Mouse (Mus musculus) limb, embryonic 15.5 days (tissue): Measurements from ENCODE around the gene Prph. TPM values are rescaled to one million over a fixed set of nuclear protein-coding genes. Genes with fewer than 3 reads are reported as not detected.
"Not testable (repeated sequence)": the region's sequence is repeated elsewhere in the genome, so short reads cannot be mapped to it uniquely, and the experiment has no call there.

Source experiments
- ATAC-seq: fragments of 200-750 bp; cut with Nextera tagmentation; 2 replicates; pipeline ENCODE4 v1.8.0; 2017; ENCODE audit warnings: low read depth, moderate TSS enrichment; ENCODE audit not compliant: insufficient number of reproducible peaks, low FRiP score, low TSS enrichment
- H3K27ac ChIP-seq: fragments of 300-500 bp; sonication (generic); 2 replicates; pipeline ENCODE4 v1.5.1; 2015; ENCODE audit warnings: moderate library complexity, mild to moderate bottlenecking, inconsistent platforms
- H3K27me3 ChIP-seq: fragments of 300-500 bp; sonication (generic); 2 replicates; pipeline ENCODE4 v1.6.1; 2015; ENCODE audit warnings: inconsistent platforms
- H3K36me3 ChIP-seq: fragments of 300-500 bp; sonication (generic); 2 replicates; pipeline ENCODE4 v1.6.1; 2015; ENCODE audit warnings: inconsistent platforms
- H3K4me1 ChIP-seq: fragments of 300-500 bp; sonication (generic); 2 replicates; pipeline ENCODE4 v1.6.1; 2015; ENCODE audit warnings: inconsistent platforms
- H3K4me2 ChIP-seq: fragments of 300-500 bp; sonication (generic); 2 replicates; pipeline ENCODE4 v1.6.1; 2015; ENCODE audit warnings: mild to moderate bottlenecking, inconsistent platforms
- H3K4me3 ChIP-seq: fragments of 300-500 bp; sonication (generic); 2 replicates; pipeline ENCODE4 v1.5.1; 2015; ENCODE audit warnings: mild to moderate bottlenecking, inconsistent platforms
- H3K9ac ChIP-seq: fragments of 300-500 bp; sonication (generic); 2 replicates; pipeline ENCODE4 v1.6.1; 2015; ENCODE audit warnings: inconsistent platforms
- H3K9me3 ChIP-seq: fragments of 300-500 bp; sonication (generic); 2 replicates; pipeline ENCODE4 v1.6.1; 2016; ENCODE audit warnings: inconsistent platforms
- WGBS: fragments of 180-500 bp; shearing (Covaris S2); methylation state at CpG from one replicate; pipeline ENCODE4 v1.1.7; 2015; 5-methylcytosine and 5-hydroxymethylcytosine counted together
- polyA plus RNA-seq: library from polyadenylated mRNA; unstranded; fragments of >200 nt; fragmentation: Nextera tagmentation; extraction: Ambion mirVana; gene quantifications from 2 replicates; pipeline ENCODE4 v1.2.1, GENCODE M21; 2015

The Prph gene
- polyA plus RNA-seq, 1 experiment from 2014 or later = 2.4 TPM

DNA sequence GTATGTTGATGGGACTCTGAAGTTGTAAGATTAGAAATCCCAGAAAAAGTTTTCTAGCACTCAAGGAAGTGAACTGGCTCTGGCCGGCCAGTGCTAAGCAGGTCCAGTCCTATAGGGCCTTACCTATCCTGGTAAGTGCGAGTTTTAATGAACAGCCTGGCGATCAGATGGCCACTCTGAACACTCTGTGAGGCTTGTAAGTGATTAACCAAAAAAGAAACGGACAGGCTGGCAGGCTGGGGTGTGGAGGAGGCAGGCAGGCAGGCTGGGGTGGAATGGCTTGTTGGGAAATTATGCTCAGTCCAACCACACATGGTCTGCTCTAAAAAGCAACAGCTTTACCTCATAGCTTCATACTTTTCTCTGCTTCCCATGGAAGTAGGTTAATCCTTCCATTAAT, 19.5 kb upstream of the Prph start:
- ATAC-seq = no peak
- H3K4me3 ChIP-seq = no peak overlapping the region
- no peak overlapping the region for H3K4me2 ChIP-seq
- H3K36me3 ChIP-seq = peaks cover 32% of the 10 kb centered on the region
- no peak overlapping the region for H3K27ac ChIP-seq
- H3K27me3 ChIP-seq = no peaks in the 10 kb centered on the region
- WGBS = 78% methylated on average over 4 of the region's 4 CpGs
- H3K4me1 ChIP-seq = peaks cover 27% of the 10 kb centered on the region
- H3K9ac ChIP-seq = no peak overlapping the region
- H3K9me3 ChIP-seq = no peaks in the 10 kb centered on the region

DNA sequence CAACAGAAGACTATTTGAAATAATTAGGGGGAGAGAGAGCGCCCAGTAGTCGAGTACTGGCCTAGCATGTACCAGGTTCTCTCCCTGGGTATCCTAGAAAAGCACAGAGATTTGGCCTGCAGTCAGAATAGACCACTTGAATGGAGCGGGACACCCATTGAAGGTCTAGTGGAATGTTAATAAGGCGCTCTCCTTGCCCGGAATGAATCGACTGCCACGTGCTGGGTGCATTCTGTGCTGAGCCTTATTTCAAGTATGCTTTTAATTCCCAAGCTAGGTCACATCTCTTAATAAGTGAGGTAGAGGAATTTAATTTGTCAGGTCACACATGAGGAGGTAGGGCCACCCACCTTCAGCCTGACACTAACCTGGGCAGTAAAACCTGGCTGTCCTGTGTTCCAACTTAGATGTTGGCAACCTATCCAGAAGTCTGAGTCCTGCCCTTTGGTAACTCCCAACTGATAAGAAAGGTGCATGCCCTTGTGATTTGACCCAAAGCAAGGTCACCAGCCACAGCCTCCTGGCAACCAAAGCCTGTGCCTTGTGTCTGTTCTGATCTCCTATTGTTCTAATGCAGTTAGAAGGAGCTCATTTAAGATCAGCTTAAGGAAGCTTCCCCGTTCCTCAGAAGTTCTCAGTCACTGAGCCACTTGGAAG, 18.6 kb upstream of the Prph start:
- Histone ChIP-seq H3K9ac (no peak overlapping the region), H3K4me3 (no peak overlapping the region), H3K36me3 (peaks cover 32% of the 10 kb centered on the region), H3K4me2 (no peak overlapping the region), H3K4me1 (peaks cover 33% of the 10 kb centered on the region), H3K27me3 (no peaks in the 10 kb centered on the region), H3K27ac (no peak overlapping the region), H3K9me3 (no peaks in the 10 kb centered on the region)
- 91% methylated on average over 8 of the region's 8 CpGs for WGBS
- ATAC-seq = no peak

DNA sequence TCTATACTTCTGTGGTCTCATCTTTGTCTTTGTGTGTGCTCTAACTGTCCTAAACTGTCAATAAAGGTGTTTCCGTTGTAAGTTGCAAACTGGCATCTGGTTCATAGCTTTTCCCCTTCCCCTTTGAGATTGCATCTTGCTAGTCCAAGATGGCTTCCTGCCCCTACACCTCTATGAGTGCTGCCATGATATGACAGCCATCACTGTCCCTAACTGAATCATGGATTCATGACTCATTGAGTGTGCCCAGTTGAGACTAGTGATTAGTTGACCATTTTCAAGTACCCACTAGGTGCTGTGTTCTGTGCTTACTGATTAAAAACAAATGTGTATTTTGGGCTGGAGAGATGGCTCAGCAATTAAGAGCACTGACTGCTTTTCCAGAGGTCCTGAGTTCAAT, 16.9 kb upstream of the Prph start:
- Histone ChIP-seq H3K27me3 (no peaks in the 10 kb centered on the region), H3K27ac (no peak overlapping the region), H3K4me1 (peaks cover 23% of the 10 kb centered on the region), H3K4me3 (no peak overlapping the region), H3K4me2 (no peak overlapping the region), H3K9me3 (no peaks in the 10 kb centered on the region), H3K36me3 (peaks cover 32% of the 10 kb centered on the region), H3K9ac (no peak overlapping the region)
- WGBS = 93% methylated on average over 1 of the region's 1 CpGs
- ATAC-seq = no peak

DNA sequence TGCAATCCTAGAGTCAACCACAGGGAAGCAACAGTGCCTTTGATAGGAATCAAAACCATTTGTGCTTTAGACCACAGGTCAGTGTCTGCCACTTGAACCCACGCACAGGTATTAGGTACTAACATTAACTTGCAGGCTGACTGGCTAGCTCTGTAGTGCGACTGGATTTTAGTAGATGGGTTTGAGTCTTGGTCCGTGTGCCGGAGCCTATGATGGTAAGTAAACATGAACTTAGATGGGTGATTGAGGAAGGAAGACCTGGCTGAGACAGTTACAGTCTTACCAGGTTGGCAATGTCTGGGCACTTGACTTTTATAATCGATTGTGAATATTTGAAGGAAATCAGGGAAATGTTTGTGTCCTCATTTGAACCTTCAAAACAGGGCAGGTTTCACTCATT, 16.2 kb upstream of the Prph start:
- peaks cover 32% of the 10 kb centered on the region for H3K36me3 ChIP-seq
- no peaks in the 10 kb centered on the region for H3K27me3 ChIP-seq
- no peak overlapping the region for H3K4me2 ChIP-seq
- no peak overlapping the region for H3K4me3 ChIP-seq
- 90% methylated on average over 5 of the region's 5 CpGs for WGBS
- peaks cover 17% of the 10 kb centered on the region for H3K4me1 ChIP-seq
- H3K9ac ChIP-seq = no peak overlapping the region
- no peak overlapping the region for H3K27ac ChIP-seq
- no peaks in the 10 kb centered on the region for H3K9me3 ChIP-seq
- ATAC-seq = no peak

DNA sequence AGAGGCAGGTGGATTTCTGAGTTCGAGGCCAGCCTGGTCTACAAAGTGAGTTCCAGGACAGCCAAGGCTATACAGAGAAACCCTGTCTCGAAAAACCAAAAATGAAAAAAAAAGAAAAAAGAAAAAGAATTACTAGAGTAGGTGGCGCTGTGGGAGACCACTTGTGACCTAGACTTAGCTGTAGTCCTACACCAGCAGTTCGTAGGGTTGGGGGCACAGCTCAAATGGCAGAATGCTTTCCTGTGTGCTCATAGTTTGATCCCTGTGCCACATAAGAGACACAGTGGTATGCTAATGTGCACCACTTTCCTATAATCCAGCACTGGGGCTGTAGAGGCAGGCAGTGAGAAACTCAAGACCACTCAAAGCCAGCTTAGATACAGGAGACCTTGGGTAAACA, 15.7 kb upstream of the Prph start:
- Histone ChIP-seq H3K4me2 (no peak overlapping the region), H3K27me3 (no peaks in the 10 kb centered on the region), H3K4me3 (no peak overlapping the region), H3K36me3 (peaks cover 32% of the 10 kb centered on the region), H3K9me3 (no peaks in the 10 kb centered on the region), H3K27ac (no peak overlapping the region), H3K9ac (no peak overlapping the region), H3K4me1 (peaks cover 17% of the 10 kb centered on the region)
- 79% methylated on average over 4 of the region's 4 CpGs for WGBS
- ATAC-seq = no peak

DNA sequence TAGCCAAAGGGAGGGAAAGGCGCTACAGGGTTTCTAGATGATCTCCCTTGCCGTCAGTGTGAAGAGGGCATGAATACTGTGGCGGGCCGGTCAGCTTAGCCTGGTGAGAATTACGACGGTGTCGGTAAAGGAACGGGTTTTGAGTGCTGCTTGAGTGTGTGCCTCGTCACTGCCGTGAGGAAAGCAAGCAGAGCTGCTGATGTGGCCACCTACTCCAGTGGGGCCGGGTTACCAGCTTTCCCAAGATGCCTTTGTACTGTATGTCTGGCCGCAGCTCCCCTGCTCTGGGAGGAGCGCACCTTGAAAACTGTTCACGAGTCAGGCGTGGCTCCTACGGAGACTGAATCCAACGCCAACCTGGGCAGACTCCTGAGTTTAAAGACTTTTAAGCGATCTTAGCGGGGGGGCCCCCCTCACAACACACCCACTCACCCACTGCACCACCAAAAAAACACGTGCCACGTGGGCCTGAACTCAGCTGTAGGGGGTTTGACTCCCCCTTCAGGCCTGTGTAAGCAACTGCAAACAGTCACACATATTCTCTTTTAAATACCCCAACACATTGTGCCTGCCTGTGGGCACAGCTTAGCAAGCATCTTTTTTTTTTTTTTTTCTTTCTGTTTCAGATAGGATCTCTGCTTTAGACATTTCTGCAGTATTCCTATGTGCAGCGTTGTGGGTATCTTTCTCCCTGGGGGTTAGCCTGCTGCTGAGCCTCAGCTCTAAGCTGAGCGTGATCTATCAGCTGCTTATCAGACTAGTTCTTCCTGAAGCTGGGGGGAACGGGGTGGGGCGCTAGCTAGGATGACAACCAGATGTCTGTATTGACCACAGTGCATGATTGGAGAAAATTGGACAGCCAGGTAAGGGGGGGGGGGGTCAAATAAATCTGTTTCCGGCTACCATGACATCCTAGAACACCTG, 14.7 kb upstream of the Prph start:
- peaks cover 23% of the 10 kb centered on the region for H3K36me3 ChIP-seq
- H3K27me3 ChIP-seq = no peaks in the 10 kb centered on the region
- H3K4me2 ChIP-seq = no peak overlapping the region
- no peak overlapping the region for H3K9ac ChIP-seq
- 58% methylated on average over 26 of the region's 26 CpGs for WGBS
- no peaks in the 10 kb centered on the region for H3K9me3 ChIP-seq
- no peak overlapping the region for H3K27ac ChIP-seq
- H3K4me3 ChIP-seq = no peak overlapping the region
- H3K4me1 ChIP-seq = peaks cover 17% of the 10 kb centered on the region
- no peak for ATAC-seq

DNA sequence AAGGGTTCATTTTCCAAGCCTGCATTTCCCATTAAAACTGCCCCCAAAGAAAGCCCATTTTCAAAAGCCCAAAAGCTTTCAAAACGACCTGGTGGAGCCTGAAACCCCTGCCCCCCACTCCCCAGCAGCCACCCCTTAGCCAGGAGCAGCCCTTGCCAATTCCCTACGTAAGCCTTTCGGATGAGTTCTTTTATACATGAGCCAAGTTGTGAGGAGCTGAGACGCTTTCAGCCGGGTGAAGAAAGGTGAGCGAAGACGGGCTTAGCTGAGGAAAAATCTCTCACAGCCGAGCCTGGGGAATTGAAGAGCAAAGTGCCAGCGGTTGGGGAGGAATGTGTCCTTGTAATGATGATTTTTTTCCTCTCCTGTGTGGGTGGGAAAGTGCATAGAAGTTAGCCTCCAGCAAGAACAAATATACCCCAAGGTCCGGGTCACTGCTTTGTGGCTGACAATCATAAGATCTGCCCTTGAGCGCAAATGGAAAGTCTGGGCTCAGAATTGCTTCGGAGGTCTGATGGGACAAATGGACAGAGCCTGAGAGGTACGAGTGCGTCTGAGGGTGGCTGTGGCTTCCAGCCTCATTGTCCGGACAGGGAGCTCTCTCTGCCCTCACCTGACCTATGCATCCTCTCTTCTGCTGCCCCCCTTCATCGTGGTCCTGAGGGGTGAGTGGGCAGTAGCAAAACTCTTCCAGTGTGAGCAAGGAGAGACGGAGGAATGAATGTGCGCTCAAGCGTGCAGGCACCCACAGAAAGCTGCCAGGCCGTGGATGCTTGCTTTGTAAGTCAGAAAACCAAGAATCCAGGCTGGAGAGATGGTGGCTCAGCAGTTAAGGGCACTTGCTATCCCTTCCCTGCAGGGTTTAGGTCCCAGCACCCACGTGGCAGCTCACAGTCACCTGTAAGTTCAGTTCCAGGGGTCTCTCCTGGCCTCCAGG, 13.8 kb upstream of the Prph start:
- Histone ChIP-seq H3K27me3 (no peaks in the 10 kb centered on the region), H3K4me2 (no peak overlapping the region), H3K9ac (no peak overlapping the region), H3K27ac (peak overlapping the region; percentile 22; the same call in 1 of the 2 replicates), H3K4me3 (no peak overlapping the region), H3K9me3 (no peaks in the 10 kb centered on the region), H3K4me1 (peaks cover 17% of the 10 kb centered on the region), H3K36me3 (peaks cover 14% of the 10 kb centered on the region)
- WGBS = 50% methylated on average over 21 of the region's 21 CpGs
- ATAC-seq = no peak; the same call in 1 of the 2 replicates

DNA sequence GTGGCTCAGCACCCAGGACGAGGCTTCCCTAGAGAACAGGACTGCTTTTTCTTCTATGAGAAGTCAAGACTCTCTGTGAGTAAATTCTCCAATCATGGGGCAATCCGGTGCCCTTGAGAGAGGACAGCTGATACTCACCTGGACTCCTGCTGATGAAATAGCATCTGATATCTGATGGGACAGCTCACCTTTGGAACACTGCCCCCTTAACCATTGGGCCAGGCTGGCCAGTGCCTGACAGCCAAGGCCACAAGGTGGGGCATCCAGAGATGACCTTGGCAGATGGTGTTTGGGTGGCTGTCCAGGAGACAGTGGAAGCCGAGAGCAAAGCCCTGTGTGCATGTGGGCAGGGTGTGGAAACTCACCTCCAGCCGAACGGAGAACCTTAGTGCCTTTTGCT, 12.6 kb upstream of the Prph start:
- no peak overlapping the region for H3K4me3 ChIP-seq
- H3K9ac ChIP-seq = no peak overlapping the region
- no peak overlapping the region for H3K4me2 ChIP-seq
- 0 out of 2 replicates have a peak, but pooled peaks cover 7% of the 10 kb centered on the region for H3K36me3 ChIP-seq
- H3K4me1 ChIP-seq = peaks cover 17% of the 10 kb centered on the region
- no peaks in the 10 kb centered on the region for H3K9me3 ChIP-seq
- no peaks in the 10 kb centered on the region for H3K27me3 ChIP-seq
- no peak overlapping the region for H3K27ac ChIP-seq
- ATAC-seq = no peak
- 83% methylated on average over 5 of the region's 5 CpGs for WGBS

DNA sequence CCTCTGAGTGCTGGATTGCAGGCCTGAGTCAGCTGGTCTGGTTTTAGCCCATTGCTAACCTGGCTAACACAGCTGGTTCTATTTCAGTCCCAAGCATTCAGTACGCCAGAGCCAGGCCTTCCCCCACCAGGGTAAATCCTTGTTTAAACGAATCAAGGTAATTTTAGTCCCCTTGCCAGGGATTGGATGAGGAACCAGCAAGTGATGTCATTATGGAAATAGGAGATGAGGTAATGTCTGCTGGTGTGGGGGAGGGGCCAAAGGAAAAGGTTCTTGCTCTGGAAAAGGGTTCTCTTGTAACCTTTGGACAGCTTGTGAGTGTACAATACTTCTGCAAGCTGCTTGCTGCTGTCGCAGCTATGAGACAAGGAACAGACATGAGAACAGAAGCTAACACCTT, 10.1 kb upstream of the Prph start:
- H3K4me1 ChIP-seq = peaks cover 17% of the 10 kb centered on the region
- 36% methylated on average over 3 of the region's 3 CpGs for WGBS
- no peak overlapping the region for H3K4me3 ChIP-seq
- H3K27me3 ChIP-seq = peaks cover 3% of the 10 kb centered on the region; the same call in 1 of the 2 replicates
- H3K36me3 ChIP-seq = no peaks in the 10 kb centered on the region
- no peak overlapping the region for H3K4me2 ChIP-seq
- H3K27ac ChIP-seq = 0 out of 2 replicates have a peak overlapping the region, but pooled peaks have one; percentile 11
- H3K9me3 ChIP-seq = no peaks in the 10 kb centered on the region
- H3K9ac ChIP-seq = no peak overlapping the region
- ATAC-seq = no peak

DNA sequence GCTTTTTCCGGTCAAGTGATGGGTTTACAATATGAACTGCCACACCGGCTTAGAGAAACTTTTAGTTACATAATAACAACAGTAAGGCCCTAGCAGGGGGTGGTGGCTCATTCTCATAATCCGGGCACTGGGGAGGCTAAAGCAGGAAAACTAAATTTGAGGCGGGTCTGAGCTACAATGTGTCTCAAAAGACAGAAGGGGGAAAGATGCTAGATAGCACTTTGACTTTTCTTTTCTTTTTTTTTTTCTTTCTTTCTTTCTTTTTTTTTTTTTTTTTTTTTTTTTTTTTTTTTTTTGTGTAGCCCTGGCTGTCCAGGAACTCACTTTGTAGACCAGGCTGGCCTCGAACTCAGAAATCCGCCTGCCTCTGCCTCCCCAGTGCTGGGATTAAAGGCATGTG, 9.2 kb upstream of the Prph start:
- H3K36me3 ChIP-seq, H3K4me2 ChIP-seq, H3K9me3 ChIP-seq, ATAC-seq, H3K27me3 ChIP-seq, H3K27ac ChIP-seq, H3K9ac ChIP-seq, H3K4me3 ChIP-seq: not testable (repeated sequence)
- 81% methylated on average over 6 of the region's 6 CpGs for WGBS
- H3K4me1 ChIP-seq = peaks cover 15% of the 10 kb centered on the region

DNA sequence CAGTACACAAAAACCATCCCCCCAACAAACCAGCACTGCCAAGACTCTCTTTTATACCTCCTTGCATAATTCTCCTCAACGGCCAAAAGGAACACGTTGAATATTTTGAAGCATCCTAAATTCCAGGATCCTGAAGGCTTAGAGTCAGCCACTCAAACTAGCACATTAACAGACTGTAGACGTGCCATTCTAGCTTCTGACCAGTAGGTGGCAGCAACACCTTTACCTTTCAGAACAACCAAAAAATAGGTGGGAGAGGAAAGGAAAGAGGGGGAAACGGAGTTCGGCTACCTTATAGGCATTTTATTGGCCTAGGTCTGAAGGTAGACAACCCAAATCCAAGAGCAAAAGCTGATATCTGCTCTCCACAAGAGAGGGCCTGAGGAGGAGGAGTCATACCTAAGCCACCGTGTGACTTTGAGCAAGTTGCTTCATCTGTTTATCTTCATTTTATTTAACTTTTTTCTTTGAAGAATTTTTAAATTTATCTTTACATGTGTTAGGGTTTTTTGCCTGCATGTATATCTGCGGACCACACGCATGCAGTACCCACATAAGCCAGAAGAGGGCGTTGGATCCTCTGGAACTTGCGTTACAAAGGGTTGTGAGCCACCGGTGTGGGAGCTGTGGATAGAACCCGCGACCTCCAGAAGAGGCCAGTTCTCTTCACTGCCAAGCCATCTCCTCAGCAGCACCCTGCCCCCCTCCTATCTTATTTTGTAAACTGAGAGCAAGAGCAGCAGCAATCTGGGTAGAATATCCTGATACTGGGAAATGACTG, 5.3 kb upstream of the Prph start:
- H3K27me3 ChIP-seq = peaks cover 30% of the 10 kb centered on the region

More for the DNA sequence above, 5.3 kb upstream of the Prph start:
- no peak overlapping the region for H3K9ac ChIP-seq
- no peak overlapping the region for H3K27ac ChIP-seq
- no peaks in the 10 kb centered on the region for H3K36me3 ChIP-seq
- 31% methylated on average over 13 of the region's 13 CpGs for WGBS
- peaks cover 20% of the 10 kb centered on the region for H3K4me1 ChIP-seq
- H3K4me3 ChIP-seq = no peak overlapping the region
- H3K4me2 ChIP-seq = no peak overlapping the region
- no peak for ATAC-seq
- H3K9me3 ChIP-seq = no peaks in the 10 kb centered on the region
